ENCODE assay signal across 15 mouse cellular contexts in the genomic region with DNA sequence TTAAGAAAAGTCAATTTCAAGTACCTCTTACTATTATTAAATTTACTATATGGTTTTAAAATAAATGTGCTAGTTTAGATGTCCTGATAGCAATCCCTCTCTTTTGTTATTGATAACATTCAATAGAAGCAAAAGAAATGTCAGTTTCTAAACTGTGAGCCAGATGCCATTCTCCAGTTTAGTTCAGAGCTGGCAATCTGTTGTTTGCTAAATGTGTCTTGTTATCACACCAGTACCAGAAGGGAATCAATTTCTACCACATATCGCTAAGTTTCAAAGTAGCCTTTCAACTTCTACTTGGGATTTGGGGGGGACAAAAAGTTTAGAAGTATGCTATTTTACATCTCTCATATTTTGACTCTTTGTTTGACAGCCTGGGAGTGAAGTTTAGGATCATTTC.
"Had no signal": no experiment of that assay in that cellular context is flagged by ENCODE, and none has a peak within 500 bp of the region (broad histone marks: within the 10 kb centered on the region; RNA-seq: fewer than 3 reads in every experiment).

No protein-coding gene starts in this region.

- DNase-seq: lung, adult 2 months; lung, postnatal 14 days; lung, postnatal 36 days; right cerebral cortex, postnatal 14 days; thymus, adult 2 months; thymus, postnatal 25 days; thymus, postnatal 4 days had no signal

- H3K27ac ChIP-seq: lung, embryonic 15.5 days; macrophage; midbrain, embryonic 13.5 days; midbrain, embryonic 15.5 days; neural tube, embryonic 12.5 days; stomach, embryonic 15.5 days; stomach, postnatal 0 days had no signal

- H3K4me3 ChIP-seq: lung, embryonic 15.5 days; megakaryocyte, embryonic 14.5 days; midbrain, embryonic 13.5 days; midbrain, embryonic 15.5 days; neural tube, embryonic 12.5 days; stomach, embryonic 15.5 days had no signal
